Mouse (Mus musculus) frontal cortex, postnatal 36 days (tissue): ENCODE data around the gene Auts2.

ENCODE experiments used
- DNase-seq, 2 experiments: peaks; one replicate each; pipeline ENCODE4 v3.0.0; 2022; ENCODE audit warnings: low spot score in 2 of 2

Auts2 gene

GRCm38 (mm10) chr5:131919983-131920777 lies 623.0 kb downstream of the Auts2 start:
- DNase-seq, result no peak

GRCm38 (mm10) chr5:131916791-131917403 lies 626.2 kb downstream of the Auts2 start:
- DNase-seq, result no peak

- no peak for DNase-seq
These were observed 629.6 kb downstream of the Auts2 start for GRCm38 (mm10) chr5:131913562-131913961.

GRCm38 (mm10) chr5:131912983-131913382 lies 630.2 kb downstream of the Auts2 start:
- no peak for DNase-seq

GRCm38 (mm10) chr5:131906313-131906712 lies 636.8 kb downstream of the Auts2 start:
- DNase-seq, result no peak

GRCm38 (mm10) chr5:131904478-131904877 lies 638.7 kb downstream of the Auts2 start:
- no peak for DNase-seq

DNA sequence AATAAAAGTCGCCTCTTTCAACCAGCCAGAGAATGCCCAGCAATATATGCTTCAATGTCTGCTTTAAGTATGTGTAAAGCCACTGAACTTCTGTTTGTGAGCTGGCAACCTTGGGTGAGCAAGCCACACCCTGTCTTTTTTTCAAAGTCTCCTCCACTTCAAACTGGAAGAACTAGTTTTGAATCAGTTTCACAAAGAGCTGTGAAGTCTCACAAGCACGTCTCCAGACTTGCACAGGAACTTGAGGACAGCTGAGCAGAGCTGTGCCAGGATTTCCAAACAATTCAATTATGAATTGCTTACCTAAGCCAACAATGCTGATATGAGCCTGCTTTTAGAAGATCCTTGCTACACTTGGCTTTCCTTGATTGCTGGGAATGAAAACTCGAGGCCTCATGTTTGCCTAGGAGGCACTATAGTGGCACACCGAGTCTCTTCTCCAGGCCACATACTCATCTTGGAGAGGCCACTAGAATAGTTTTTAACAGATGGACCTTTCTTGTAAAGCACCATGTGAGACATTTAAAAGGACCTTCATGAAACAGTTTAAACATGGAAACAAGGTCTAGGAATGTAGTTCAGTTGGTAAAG lies 645.0 kb downstream of the Auts2 start:
- no peak for DNase-seq

- DNase-seq, result no peak
These were observed 656.5 kb downstream of the Auts2 start for GRCm38 (mm10) chr5:131886636-131887035.

DNA sequence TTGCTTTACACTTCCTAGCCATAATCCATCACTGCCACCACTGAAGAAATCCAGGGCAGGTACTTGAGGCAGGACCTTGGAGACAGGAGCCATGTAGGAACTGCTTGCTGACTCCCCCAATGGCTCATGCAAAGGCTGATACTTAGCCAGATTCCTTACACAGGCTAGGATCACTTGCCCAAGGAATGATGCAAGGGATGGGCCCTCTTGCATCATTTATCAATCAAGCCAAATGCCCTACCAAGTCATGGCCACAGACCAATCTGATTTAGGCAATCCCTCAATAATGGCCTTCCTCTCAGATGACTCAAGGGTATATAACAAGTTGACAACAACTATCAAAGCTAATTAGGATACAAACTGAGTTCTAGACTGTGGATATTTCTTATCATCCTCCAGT lies 666.6 kb downstream of the Auts2 start:
- DNase-seq, result no peak

GRCm38 (mm10) chr5:131875976-131876375 lies 667.2 kb downstream of the Auts2 start:
- no peak for DNase-seq

DNA sequence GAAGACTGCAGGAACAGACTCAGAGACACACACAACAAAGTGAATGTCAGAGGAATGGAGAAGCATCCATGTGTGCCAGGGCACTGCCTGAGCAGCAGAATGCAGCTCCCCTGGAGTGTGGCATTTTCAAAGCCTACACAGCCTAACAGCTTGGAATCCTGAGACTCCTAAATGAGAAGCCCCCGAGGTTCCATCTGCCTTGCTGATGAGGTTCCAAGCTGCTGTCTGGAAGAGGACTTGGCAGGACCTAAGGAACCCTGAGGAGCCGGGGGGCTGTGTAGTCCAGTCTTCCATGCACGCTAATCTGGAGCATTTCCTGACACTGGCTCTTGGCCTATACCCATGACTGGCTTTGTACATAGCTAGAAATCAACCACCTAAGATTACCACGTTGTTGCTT lies 670.0 kb downstream of the Auts2 start:
- peak; percentile 28 to 32 for DNase-seq

DNA sequence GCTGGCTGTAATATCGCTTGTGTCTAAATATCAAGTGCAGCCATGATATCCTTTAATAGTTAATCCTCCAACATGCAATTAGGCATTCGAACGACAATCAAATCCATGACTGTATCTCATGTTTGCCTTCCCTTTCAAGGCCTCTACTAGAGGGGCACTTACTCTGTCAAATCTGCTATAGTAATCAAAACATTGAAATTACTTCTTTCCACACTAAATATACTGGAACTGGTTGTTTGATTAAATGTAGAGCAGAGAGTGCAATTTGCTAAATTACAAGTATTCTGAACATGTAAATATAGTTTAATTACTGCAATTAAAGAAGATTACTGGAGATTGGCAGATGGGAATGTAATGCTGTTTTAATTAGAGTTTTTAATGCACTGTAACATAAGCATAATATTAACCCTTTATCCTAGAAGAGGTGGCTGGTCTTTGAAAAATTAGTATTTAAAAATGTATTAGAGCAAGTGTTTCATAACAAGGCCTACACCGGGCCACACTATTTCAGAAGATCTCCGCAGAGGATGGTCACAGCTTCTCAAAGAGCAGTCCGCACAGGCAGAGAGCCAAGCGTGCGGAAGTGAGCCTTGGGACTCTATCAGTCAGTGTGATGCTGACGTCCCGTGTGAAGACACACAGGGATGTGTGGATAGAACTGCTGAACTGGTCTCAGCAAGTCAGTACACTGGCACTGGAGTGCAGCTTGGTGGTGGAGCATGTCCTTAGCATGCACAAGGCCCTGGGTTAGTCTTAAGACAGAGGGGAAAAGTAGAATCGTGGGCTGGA lies 673.2 kb downstream of the Auts2 start:
- DNase-seq, result no peak

DNA sequence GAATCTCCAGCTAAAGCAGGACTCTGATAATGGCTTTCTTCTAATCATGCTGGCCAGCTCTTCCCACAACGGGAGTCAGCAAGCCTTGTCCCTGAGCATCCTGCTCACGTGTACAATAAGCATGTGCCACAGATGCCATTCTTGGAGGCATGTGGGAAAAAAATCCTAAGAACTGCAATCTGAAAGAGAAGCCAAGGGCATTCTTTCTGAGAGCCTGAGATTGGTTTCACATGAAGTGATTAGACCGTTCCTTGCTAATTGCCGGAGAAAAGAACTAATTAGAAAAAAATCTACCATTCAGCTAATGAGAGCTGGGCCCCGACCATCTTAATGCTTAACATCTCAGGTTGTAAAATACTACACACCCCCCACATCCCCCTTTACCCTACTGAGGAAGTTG lies 677.9 kb downstream of the Auts2 start:
- DNase-seq, result no peak

GRCm38 (mm10) chr5:131857976-131858375 lies 685.2 kb downstream of the Auts2 start:
- no peak for DNase-seq

- DNase-seq, result no peak
These were observed 687.8 kb downstream of the Auts2 start for GRCm38 (mm10) chr5:131855358-131855757.

- DNase-seq, result no peak
These were observed 691.3 kb downstream of the Auts2 start for GRCm38 (mm10) chr5:131851597-131852453.

GRCm38 (mm10) chr5:131850632-131851335 lies 692.4 kb downstream of the Auts2 start:
- no peak for DNase-seq

DNA sequence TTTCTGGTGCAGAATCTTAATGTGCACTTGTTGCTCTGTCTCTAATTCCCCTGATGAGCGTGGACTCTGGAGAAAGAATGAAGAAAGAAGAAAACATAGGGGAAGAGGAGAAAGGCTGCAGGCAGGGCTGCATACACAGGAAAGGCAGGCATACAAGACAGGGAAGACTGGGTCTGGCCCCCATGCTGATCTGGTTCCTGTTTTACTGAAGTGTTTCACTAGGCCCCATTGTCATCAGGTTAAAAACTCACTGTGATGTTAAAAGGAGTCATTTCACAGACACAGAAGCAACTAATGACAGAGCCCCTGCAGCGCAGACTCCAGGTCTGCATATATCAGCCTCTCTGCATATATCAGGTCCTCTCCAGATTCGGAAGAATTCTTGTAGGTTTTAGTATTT lies 693.5 kb downstream of the Auts2 start:
- DNase-seq, result no peak

DNA sequence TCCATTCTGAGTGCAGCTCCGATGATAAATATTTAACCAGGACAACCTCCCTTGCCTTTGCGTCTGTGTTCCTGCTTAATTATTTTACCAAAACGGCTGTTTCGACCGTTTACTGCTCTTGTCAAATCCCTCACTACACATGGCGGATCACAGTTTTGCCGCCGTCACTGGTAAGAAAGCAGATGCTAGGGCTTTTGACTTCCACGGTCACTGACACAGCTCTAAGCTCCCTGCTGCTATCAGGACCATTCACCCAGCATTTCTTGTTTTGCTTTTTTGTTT lies 698.7 kb downstream of the Auts2 start:
- no peak for DNase-seq

DNA sequence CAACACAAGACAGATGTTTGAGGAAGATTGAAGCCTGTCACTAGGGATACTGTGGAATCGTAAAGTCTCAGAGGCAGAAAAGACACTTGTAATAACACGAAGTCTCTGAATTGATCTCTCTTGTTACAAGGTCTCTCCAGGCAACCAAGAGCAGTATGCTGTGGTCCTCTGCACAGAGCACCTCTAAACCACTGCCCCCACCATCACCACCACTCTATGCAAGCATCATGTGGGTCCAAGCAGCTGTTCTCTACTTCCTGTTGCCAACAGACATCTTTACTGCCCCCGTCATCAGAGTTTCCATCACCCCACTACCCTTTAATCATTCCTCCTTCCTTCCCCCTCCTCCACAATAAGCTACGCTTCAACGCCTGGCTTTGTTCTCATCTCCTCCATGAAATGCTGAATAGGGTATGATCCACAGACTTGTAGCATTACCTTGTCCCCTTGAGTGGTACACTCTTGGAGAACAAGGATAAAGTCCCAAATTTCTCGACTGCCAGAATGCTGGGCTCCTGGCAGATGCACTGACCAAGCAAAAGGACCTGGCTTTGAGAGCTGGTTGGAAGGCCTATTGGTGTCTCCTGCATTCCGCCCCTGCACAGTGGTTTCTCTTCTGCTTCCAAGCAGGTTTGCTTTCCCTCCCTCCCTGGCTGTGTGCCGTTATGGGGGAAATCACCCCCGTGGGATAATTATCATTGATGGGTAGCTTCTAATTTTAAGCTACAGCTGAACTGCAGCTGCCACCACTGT lies 699.2 kb downstream of the Auts2 start:
- no peak for DNase-seq
